Mouse (Mus musculus) kidney, postnatal 36 days (tissue): ENCODE results near the gene Lsamp.

Experiments used
- DNase-seq, 2 experiments: peaks; one replicate each; pipeline ENCODE4 v3.0.0; 2021 to 2022; ENCODE audit warnings: mixed read lengths in 2 of 2

Lsamp gene

DNA sequence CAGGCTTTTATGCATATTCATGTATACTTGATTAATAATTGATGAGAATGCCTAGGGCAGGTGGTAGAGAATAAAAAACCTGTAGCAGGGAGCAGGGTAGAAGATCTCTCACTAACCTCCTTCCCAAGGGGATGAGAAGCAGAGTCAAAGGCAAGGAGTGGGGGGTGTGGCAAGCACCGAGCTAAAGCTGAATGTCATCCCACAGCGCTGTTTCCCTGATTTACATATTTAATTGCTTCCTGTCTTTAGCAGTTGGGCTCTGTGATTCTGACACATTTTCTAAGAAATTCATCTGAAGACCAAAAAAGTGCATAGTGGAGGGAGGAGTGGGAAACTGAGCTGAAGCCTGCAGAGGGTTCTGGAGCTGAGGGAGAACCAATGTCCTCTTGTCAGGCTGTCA lies 708.1 kb downstream of the Lsamp start:
- DNase-seq = no peak

DNA sequence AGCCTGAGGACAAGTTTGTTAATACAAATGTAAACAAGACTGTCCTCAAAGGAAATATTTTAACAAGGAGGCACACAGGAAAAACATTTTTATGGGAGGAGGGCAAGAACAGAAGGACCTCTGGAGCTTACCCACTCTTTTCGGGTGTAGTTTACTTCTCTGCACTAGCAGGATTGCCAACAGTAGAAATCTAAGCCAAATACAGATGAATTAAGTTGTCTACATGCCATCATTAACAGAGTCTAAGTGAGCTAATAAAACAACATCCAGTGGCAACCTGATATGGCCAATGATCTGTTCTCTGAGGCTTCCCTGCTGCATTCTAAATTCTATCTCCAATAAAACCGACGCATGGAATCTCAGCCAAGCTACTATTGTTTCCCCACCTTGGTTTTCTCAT lies 713.1 kb downstream of the Lsamp start:
- no peak for DNase-seq

DNA sequence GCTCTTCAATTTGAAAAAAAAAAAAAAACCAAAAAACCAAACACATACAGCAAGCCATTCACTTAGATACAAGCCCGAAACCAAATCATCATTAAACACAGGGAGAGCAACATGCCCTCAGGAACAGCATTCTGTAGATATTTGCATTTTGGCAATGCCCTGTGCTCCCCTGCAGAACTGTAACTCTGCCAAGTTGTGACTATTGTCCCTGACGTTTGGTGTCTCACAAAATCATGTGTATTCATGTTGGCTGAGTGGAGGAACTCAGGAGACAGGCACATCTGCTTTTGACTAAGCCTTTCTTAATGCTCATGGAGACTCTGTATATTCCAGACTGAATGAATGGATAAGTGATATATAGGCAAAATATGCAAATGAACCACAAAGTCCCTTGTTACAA lies 724.4 kb downstream of the Lsamp start:
- DNase-seq = no peak

DNA sequence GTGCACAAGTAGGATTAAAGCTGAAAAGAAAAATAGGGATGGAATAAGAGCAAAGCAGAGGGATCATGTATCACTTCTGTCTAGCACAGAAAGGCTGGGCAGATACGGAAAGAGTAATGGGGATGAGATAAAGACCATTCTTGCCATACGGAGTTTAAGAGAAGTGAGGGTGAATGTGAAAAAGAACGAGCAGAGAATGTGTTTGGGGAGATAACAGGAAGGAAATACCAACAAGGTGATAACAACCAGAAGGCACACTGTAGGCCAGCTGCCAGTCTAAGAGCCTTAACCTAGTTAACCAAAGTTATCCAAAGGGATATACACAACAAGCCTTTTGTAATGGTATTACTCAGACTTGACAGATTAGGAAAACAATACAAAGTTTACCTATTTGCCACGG lies 725.4 kb downstream of the Lsamp start:
- no peak for DNase-seq

DNA sequence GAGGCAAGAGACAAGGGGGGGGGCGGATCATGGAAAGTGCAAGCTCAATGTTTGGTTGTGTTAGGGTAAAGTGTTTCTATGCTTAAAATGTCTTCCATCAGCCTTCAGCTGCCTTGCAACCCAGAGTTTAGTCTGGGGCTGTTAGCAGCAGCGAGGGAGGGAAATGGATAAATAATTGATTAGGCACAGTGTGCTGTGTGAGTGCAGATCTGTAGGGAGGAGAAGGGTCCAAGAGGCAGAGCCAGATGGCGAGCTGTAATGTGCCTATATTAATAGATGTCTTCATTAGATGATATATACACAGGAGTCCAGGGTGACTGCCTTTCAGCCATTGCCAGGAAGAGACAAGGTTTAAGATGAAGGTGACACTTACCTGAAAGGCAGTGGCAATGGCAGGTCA lies 725.9 kb downstream of the Lsamp start:
- no peak for DNase-seq

DNA sequence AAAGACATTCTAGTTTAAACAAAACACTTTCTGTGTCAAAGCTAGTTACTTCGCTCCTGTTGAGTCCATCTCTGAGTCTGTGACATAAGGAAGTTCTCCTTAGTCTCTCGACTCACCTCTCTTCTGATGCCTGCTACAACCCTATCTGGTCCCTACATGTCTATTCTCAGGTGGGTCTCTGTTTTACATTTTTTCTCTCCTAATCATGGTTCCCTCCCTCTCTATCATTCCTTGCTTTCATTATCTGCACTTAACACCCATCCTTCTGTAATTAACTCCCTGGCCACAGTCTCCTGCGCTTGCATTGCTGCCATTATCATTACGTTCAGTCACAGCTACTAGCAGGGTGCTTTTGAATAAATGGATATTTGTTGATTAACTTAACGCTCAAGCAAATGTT lies 726.3 kb downstream of the Lsamp start:
- no peak for DNase-seq

DNA sequence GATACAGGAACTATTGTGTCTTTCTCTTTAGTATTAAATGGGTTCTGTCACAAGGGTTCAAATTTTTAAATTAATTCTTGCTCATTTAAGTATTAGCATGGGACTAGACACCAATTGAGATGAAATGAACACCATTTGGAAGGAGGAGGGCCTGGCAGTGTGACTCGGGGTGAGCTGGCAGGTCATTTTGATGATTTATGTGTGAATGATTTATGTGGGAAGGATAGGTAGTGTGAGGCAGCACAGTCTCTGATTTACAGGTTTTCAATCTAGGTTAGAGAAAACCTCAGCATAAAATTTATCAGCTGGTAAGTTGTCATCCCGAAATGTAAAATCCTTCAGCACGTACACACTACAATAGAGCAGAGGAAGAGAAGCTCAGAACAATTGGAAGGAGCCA lies 729.6 kb downstream of the Lsamp start:
- no peak for DNase-seq

DNA sequence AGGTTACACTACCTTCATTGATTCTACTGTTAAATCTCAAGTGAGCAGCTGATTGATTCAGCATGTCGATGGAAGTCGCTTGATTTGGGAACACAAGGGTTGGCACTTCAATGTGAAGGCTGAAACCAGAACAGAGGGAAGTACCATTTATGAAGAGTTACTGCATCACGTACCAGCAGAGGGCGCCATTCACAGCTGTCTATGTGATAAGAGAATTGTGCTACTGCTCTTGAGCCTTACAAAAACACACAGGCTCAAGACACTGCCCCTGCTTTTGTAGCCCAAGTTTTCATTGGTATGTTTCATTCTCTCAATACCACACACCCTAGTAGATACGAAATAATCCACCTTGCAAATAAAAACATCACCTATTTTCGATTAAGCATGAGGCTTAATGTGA lies 754.9 kb downstream of the Lsamp start:
- DNase-seq = peak; percentile 26 to 81

DNA sequence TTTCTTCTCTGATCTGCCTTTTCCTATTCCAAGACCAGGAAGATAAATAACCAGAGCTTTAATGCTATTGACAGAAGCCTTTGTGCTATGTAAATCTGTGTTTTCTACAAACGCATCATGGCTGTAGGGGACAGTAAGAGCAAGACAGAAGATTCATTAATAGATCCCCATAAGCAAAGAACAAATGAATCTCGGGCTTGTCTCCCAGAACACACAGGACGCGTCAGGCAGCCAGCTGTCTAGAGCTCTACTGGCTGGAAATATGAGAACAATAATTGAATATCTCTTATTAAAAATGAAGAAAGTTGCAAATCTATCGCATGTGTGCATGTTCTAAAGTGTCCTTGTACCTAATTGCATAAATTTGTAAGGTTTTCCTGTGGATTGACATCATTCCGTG lies 755.6 kb downstream of the Lsamp start:
- no peak for DNase-seq

DNA sequence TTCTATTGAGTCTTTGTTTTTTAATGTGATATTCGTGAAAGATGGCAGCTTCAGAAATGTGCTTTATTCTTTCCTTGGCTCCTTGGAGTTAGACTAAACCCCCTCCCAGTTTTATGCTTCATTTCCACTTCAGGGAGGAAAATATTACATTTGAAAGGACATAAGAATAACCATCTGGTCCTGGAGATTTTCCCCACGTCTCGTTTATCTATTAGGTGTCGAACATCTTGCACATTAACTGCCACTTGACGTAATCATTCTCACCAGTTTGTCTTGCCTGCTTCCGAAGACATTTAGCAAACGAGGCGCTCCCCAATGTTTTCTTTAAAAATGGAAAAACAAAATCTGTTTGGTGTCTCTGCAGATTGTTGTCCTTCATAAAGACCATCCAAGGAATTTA lies 756.1 kb downstream of the Lsamp start:
- DNase-seq = no peak

DNA sequence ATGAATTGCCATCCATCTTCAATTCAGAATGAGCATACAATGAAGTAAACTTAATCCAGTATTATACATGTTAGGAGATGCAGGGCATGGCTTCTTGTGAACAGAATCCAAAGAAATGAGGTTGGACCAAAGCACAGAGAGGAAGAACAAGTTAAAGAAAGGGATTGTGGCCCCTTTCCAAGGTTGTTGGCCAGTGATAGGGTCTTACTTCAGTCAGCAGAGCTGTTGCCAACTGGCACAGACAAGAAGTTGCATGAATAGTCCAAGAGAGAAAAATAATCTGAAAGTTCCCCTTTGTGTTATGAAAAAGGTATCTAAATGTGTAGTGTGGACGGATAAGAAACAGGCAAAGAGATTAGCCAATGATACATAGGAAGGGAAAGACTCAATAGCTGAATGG lies 843.0 kb downstream of the Lsamp start:
- DNase-seq = no peak

DNA sequence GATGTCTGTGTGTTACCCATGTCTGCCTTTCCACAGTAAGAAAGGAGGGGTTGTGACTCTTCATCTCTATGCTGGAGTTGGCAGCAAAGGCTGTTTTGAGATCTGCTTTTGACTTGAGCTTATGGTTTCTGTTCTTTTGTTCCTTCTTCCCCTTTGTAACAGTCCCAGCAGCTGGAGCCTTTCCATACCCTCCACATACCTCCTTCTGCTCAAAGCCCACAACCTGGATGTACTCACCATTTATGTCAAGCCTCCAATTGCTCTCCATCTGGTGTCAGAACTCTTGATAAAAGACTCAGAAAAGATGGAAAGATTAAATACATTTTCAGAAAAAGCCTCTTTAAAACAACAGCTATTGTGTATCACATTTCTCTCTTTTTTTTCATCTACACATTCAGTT lies 847.4 kb downstream of the Lsamp start:
- no peak for DNase-seq

DNA sequence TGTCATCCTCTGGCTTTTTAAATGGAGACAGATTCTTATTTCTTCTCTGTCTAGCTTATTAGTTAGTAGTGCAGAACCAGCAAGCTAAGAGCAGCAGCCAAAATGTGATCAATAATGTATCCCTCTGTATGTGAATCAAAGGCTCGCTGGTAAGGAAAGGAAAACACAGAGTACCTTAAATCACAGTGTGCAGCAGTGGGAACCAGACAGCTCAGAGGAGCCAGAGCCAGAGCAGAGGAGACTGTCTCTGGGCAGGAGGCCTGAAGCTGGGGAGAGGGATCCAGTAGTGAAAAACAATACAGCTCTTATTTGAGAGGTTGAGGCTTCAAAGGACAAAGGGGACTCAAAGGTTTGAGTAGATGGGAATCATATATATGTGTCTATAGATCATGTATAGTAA lies 857.6 kb downstream of the Lsamp start:
- no peak for DNase-seq

DNA sequence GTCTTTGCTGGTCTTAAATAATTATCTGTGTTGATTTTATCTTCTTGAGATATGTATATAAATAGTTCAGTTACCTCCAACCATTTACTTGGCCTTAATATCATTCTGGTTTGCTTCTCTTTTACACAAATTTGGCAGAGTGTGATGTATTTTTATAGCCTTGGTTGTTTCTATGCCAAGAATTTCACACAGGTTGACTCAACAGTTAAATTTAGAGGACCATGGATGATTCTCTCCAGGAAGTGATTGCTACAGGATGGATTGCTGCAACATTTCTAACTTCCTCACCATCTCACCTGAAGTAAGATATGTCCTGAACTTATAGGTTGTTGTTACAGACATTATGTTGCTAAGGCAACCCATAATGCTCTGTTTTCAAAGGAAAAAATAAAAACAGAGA lies 882.6 kb downstream of the Lsamp start:
- DNase-seq = no peak

DNA sequence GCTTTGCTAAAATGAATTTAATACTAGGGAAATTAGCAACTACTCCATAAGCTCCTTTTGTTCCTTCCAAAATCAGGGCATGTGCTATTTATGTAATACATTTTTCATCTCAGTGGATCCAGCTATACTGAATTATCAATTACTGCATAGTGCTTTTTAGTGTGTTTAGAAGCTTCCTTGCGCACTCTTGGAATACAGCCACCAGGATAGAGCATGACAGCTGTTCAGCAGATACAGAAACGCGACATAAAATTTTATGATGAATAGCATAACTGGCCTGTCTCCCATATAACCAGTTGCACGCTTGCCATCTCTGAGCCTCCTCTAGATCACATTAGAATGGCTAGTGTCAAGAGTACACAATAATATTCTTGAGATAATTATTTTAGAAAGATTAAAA lies 894.1 kb downstream of the Lsamp start:
- no peak for DNase-seq

DNA sequence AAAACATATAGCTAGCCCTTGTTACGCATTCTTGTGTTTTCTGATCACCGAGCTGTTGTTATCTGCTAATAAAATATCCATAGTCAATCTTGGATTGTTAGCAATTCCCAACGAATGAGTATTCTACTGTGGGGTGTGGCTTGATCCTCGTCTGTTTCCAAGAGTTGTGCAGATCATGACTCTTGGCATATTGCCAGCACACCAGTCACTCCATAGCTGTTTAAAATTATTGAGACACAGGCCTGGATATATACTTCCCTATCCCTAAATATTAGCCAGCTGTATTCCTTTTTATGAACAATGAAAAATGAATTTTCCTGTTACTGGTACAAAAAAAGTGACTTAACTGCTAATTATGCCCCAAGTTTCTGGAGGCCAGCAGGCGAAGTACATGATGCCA lies 897.8 kb downstream of the Lsamp start:
- no peak for DNase-seq

DNA sequence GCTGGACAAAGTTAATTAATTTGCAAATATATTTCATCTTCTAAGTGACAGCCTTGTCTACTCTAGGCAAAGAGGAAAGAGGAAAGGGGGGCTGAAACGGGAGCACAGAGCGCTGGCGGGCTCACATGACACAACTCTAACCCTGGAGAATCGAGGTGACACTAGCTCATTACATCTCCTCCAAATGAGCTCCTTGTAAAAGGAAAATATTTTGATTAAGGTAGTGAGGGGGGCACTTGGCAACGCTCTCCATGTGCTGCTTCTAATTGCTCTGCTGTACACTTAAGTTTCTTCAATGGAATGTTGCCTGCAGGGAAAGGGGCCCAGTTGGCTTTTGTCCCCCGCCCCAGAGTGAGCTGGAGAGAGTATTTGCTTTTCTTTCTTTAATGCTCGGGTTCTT lies 907.2 kb downstream of the Lsamp start:
- no peak for DNase-seq

DNA sequence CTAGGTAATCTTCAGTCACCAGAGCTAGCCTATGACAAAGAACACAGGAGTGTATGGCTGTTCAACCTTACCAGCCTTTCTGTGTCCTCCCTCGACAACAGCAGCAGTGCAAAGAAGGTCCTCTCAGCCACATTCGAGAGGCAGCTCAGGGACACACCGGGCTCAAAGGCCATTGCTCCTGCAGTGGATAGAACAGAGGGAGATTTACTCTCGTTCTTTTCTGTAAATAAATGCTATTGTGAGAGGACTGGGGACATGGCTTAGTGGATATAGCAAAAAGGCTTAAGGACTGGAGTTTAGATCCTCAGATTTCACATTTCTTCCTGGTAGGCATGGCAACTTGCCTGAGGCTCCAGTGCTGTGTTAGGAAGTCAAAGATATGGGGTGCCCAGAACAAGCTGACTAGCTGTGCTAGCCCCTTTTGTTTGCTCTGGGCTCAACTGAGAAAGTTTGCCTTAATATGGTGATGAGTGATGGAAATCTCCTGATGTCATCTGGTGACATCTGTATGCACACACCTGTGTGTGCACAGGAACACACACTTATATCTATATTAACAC lies 913.7 kb downstream of the Lsamp start:
- DNase-seq = no peak

DNA sequence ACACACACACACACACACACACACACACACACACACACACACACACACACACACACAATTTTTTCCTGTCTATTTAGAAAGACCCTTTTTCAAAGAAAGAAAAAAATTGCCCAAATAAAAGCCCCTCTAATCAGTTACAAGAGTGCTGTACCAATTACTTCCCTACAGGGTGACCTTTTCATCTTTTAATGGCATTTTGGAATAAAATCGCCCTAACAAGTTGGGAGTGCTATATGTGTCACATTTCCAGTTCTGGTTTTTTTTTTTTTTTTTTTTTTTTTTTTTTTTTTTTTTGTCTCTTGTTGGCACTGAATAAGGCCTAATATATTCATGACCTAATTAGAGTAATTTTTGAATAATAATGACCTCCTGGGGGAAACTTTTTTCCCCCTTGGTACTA lies 923.7 kb downstream of the Lsamp start:
- no peak for DNase-seq

DNA sequence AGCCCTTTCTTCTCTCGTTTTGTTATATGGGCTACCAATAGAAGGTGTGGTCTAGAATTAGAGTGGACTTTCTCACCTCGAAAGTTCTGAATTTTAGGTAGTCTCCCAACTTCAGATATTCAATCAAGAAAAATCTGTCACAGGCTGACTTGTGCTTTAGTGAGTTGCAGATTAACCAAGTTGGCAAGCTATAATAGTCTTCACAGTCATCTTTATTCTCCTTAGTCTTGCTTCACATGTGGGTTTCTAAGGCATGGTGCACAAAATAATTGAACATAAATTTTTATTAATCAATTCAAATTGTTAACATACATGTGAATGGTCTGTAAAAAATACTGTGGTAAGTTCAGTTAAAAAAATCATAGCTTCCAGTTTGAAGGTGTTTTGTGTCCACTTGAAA lies 930.0 kb downstream of the Lsamp start:
- no peak for DNase-seq

DNA sequence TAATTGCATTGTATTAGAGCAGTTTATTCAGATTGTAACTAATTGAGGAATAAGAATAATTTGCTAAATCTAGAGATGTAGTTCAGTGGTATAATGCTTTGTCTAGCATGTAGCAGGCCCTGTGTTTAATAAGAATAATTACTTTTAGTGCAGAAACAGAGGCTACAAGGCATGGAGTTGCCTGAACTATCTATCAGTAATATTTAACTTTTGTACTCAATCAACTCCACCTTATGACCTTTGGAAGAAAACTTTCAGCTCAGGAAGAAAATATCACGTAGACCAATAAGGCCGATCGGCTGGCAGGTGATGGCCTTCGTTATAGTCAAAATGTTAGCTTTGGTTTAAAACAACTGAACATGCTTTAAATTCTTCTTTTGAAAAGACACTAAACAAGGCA lies 946.4 kb downstream of the Lsamp start:
- DNase-seq = peak in 1 of 2 experiments; percentile 2

DNA sequence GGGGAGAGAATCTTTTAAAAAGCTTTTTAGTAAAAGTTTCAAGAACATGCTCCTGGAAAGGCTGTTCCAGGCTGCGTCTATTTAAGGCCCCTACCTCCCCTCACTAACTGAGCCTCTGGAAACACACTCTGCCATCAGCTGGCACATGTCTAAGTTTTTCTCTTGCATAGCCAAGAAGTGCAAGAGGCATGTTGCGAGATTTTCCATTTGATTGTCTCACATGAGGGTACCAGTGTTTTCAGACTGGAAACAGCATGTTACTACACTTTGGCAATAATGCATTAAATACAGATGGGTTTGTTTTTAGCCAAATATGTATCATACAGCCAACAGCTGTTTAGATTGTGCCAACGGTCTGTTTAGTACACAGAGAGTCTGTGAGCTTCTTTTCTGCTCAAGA lies 958.1 kb downstream of the Lsamp start:
- DNase-seq = no peak

DNA sequence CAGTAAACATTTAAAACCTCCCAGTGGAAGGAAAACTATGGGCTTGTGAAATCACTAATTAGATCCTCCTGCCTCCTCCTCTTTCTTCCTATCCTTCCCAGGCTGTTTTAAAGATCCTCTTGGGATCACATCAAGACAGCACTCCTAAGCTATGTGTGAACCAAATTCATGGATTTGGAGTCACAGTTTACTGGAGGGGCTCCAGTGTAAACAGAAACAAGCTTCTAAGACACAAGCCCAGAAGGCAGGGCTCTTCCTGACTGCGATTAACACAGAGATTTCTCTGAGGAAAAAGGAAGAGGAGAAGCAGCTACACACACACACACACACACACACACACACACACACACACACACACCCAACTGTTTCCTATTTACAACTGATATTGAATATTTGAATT lies 961.7 kb downstream of the Lsamp start:
- DNase-seq = peak in 1 of 2 experiments; percentile 1

DNA sequence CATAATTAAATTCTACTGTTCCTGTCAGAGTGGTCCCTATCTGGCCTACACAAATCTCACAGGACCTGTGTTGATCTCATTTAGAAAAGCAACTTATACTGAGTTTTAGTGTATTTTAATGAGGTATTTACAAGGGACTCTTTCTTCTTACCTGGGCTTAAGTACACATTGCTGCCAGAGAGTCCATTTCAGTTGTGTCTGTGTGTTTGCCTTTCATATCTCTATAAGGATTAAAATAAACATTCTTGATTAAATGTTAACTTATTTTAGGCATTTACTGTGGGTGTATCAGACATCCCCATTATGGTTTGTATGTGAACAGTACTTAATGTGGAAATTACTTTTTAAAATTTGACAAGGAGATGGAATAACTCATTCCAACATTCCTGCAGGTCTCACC lies 963.9 kb downstream of the Lsamp start:
- no peak for DNase-seq

DNA sequence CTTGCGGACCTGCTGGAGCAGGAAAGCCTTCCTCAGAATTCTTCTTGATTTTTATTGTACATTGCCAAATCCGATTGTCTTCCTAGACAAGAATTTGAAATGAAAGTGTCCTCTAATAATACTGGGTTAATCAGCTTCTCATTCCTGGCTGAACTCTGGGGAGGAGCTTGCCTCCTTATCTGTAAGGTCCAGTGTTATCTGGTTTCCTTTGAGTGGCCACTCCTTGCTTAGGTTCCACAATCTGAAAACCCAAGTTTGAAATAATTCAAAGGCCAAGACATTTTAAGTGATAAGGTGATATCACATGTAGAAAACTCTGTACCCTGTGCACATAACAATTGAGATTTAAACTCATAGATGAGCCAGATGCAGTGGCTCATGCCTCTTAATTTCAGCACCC lies 975.0 kb downstream of the Lsamp start:
- no peak for DNase-seq

DNA sequence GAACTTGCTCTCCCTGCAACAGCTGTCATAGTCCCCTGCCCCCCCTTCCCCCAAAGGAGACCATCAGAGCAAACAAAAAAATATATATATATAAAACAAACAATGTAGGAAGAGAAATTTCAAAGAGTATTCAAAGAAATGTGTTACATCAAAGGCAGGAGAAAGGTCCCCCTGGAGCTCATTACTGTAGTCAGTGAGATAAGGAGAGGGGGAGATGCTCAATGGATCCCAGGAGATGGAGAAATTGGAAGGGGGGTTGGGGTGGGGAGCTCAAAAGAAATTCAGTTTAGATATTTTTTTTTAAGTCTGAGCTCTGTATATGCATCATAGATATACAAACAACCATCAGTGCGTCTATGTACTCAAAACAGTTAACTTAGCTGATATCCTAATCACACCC lies 976.4 kb downstream of the Lsamp start:
- no peak for DNase-seq
